Mouse (Mus musculus) gastrocnemius, adult 2 months (tissue): ENCODE data around the gene Itgad. TPM values are rescaled to one million over a fixed set of nuclear protein-coding genes. Genes with fewer than 3 reads are reported as not detected.
A peak's percentile ranks its signal among the peaks of the same experiment; 100 is the strongest.

ENCODE experiments used
- DNase-seq: peaks from one replicate; pipeline ENCODE4 v3.0.0; 2022
- H3K27ac ChIP-seq: fragments of 200-600 bp; 2 replicates; pipeline ENCODE4 v1.8.1; 2022; ENCODE audit warnings: mild to moderate bottlenecking
- H3K4me3 ChIP-seq: fragments of 200-600 bp; 2 replicates; pipeline ENCODE4 v1.8.1; 2022; ENCODE audit warnings: mild to moderate bottlenecking, moderate library complexity
- CTCF ChIP-seq: fragments of 200-600 bp; IDR thresholded peaks from 2 replicates; pipeline ENCODE4 v1.8.1; 2022; ENCODE audit warnings: antibody characterized with exemption, mild to moderate bottlenecking, moderate library complexity
- intact Hi-C: fragments of 180-260 bp; cut with DNase I; formaldehyde crosslinking; loops from one replicate; pipeline ENCODE4 v1.15.1; 2025
- total RNA-seq, 2 experiments: library from RNA; stranded (reverse); gene quantifications; 2 replicates each; pipeline ENCODE4 v1.2.3; 2021

Gene Itgad
- total RNA-seq, 2 experiments from 2014 or later = not detected

DNA sequence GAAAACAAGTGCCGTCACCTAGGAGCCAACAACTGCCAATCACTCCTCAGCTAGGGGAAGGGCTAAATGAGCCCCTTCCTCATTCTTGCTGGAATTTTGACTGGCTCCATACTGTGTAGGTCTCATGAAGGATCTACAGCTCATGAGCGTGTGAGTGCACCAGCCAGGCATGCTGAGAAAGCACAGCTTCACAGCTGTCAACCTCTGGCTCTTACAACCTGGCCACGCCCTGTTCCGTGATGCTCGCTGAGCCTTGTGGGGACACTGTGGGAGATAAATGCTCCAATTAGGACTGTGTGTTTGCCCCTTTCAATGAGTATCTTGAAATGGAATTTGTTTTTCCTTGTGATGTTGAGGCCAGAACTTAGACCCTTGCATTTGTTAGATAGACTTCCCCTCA, 95.8 kb downstream of the Itgad start:
- H3K4me3 ChIP-seq = no peak overlapping the region
- intact Hi-C loops = loop anchor here (5.0 to 10.0 kb wide), 3 partner anchors 47 to 457 kb away; partner anchors contain the start of gene BC017158
- no peak for TF ChIP-seq CTCF
- DNase-seq = no peak
- H3K27ac ChIP-seq = no peak overlapping the region

- H3K27ac ChIP-seq = no peak overlapping the region
- DNase-seq = no peak
- TF ChIP-seq CTCF = no peak
- intact Hi-C loops = no loop called here
- no peak overlapping the region for H3K4me3 ChIP-seq
Measured at GRCm38 (mm10) chr7:128251946-128252345, 97.8 kb downstream of the Itgad start.

GRCm38 (mm10) chr7:128252609-128253008, 98.4 kb downstream of the Itgad start:
- DNase-seq = peak; percentile 48
- H3K4me3 ChIP-seq = peak overlapping the region; percentile 25; the same call in 1 of the 2 replicates
- no peak overlapping the region for H3K27ac ChIP-seq
- no peak for TF ChIP-seq CTCF
- intact Hi-C loops = no loop called here

GRCm38 (mm10) chr7:128254978-128255377, 100.8 kb downstream of the Itgad start:
- intact Hi-C loops = no loop called here
- TF ChIP-seq CTCF = no peak
- no peak for DNase-seq
- Histone ChIP-seq H3K4me3 (no peak overlapping the region), H3K27ac (no peak overlapping the region)

- no peak for TF ChIP-seq CTCF
- intact Hi-C loops = no loop called here
- no peak overlapping the region for H3K4me3 ChIP-seq
- H3K27ac ChIP-seq = no peak overlapping the region
- DNase-seq = no peak
Measured at GRCm38 (mm10) chr7:128255757-128256156, 101.6 kb downstream of the Itgad start.

DNA sequence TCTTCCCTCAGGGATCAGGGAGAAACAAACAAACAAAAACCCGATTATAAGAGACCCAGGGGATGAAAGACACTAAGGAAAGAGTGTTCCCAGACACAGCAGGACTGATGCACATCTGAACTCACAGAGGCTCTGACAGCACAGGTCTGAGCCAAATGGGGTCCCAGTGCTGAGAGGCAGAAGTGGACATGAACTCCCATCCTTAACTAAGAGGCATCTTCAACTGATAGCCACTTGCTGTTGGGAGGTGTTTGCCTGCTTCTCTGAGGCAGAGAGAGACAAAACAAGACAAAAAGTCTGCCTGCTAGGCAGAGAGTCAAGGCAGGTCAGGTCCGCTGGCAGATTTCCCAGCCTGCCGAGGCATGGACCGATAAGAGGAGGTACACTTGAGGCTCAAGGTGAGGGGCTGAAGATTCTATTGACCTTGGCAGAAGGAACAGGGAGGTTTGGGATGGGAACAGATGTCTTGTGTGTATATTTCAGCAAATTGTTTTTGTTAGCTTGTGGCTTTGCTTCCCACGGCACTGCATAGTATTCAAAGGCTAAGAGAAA, 102.7 kb downstream of the Itgad start:
- no peak for TF ChIP-seq CTCF
- intact Hi-C loops = no loop called here
- DNase-seq = no peak
- Histone ChIP-seq H3K27ac (no peak overlapping the region), H3K4me3 (no peak overlapping the region)

DNA sequence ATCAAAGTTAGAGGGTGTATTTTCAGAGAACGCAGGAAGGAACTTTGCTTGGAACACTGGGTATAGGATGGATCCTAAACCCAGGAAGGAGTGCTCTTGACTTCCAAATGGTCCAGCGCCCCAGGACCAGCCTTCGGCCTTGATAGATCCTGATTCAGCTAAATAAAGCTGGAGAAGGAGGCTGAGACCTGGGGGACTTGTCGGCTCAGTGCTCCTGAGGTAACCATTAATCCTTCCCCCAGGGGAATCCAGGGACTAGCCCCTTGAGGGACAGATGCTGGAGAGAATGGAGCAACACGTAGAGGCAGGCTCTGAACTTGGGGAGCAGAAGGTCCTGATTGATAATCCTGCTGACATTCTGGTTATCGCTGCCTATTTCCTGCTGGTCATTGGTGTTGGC, 111.2 kb downstream of the Itgad start, which contains the start of gene Slc5a2:
TSS of gene Slc5a2 (plus strand) at position 247 of the 400 bp plus-strand sequence.
- DNase-seq = no peak
- intact Hi-C loops = no loop called here
- H3K27ac ChIP-seq = no peak within 1 kb of the TSS

GRCm38 (mm10) chr7:128266056-128266455, 111.9 kb downstream of the Itgad start:
- DNase-seq = no peak
- TF ChIP-seq CTCF = no peak
- Histone ChIP-seq H3K4me3 (no peak overlapping the region), H3K27ac (no peak overlapping the region)
- intact Hi-C loops = no loop called here

More for the DNA sequence above, 111.2 kb downstream of the Itgad start, which contains the start of gene Slc5a2:
- no peak for TF ChIP-seq CTCF
- H3K4me3 ChIP-seq = no peak within 1 kb of the TSS

GRCm38 (mm10) chr7:128267391-128267790, 113.2 kb downstream of the Itgad start:
- no peak for DNase-seq
- intact Hi-C loops = no loop called here
- TF ChIP-seq CTCF = no peak
- H3K4me3 ChIP-seq = no peak overlapping the region
- H3K27ac ChIP-seq = no peak overlapping the region

DNA sequence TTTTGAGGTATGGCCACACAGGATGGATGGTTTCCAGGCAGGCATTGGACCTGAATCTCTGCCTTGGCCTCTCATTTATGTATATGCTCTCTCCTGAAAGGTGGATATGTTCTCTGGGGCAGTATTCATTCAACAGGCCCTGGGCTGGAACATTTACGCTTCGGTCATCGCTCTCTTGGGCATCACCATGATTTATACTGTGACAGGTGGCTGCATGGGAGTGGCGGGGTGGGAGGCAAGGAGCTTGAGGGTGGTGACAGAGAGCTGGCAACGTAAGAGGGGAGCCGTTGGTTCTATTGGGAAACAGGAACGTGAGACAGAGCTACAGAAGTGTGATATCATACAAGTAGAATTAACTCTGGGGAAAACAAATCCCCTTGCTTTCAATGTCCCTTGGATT, 113.6 kb downstream of the Itgad start:
- intact Hi-C loops = no loop called here
- no peak for TF ChIP-seq CTCF
- Histone ChIP-seq H3K27ac (peak overlapping the region; percentile 31; the same call in 1 of the 2 replicates), H3K4me3 (no peak overlapping the region)
- DNase-seq = peak; percentile 62

GRCm38 (mm10) chr7:128270431-128270850, 116.3 kb downstream of the Itgad start:
- intact Hi-C loops = no loop called here
- TF ChIP-seq CTCF = no peak
- Histone ChIP-seq H3K4me3 (no peak overlapping the region), H3K27ac (no peak overlapping the region)
- DNase-seq = no peak

GRCm38 (mm10) chr7:128271496-128271895, 117.3 kb downstream of the Itgad start:
- intact Hi-C loops = no loop called here
- TF ChIP-seq CTCF = no peak
- DNase-seq = no peak
- Histone ChIP-seq H3K4me3 (no peak overlapping the region), H3K27ac (no peak overlapping the region)

Other genes starting within 250 kb of the Itgad start
- gene Kat8, start 241.9 kb upstream of the Itgad start, total RNA-seq = 10 to 100 TPM; 24.3 to 26.6 TPM
- not detected for gene Prss8, start 224.3 kb upstream of the Itgad start, total RNA-seq
- 1 to 10 TPM; 6.0 to 7.1 TPM for gene Prss36, start 207.7 kb upstream of the Itgad start, total RNA-seq
- 10 to 100 TPM; 77.8 to 99.5 TPM for gene Fus, start 186.9 kb upstream of the Itgad start, total RNA-seq
- gene Pycard, start 160.5 kb upstream of the Itgad start, total RNA-seq = under 1 TPM; 0.38 to 0.89 TPM
- 100 to 1,000 TPM; 186 to 238 TPM for gene Trim72, start 150.4 kb upstream of the Itgad start, total RNA-seq
- 1 to 10 TPM; 1.0 to 1.9 TPM for gene Itgam, start 91.7 kb upstream of the Itgad start, total RNA-seq
- gene Gm49368, start 91.7 kb upstream of the Itgad start, total RNA-seq = not detected
- gene Itgax, start 24.8 kb upstream of the Itgad start, total RNA-seq = under 1 TPM in 1 of 2 experiments, not detected in 1; 0.26 TPM
- 1,000 to 10,000 TPM; 1,384 to 2,252 TPM for gene Cox6a2, start 52.0 kb downstream of the Itgad start, total RNA-seq
- 1 to 10 TPM; 7.2 to 8.0 TPM for gene Armc5, start 83.0 kb downstream of the Itgad start, total RNA-seq
- gene 9130023H24Rik, start 83.7 kb downstream of the Itgad start, total RNA-seq = 1 to 10 TPM; 1.9 to 2.1 TPM
- 1 to 10 TPM; 5.2 to 7.6 TPM for gene Tgfb1i1, start 92.4 kb downstream of the Itgad start, total RNA-seq
- gene Slc5a2, start 111.3 kb downstream of the Itgad start, total RNA-seq = not detected
- 1 to 10 TPM; 2.3 to 3.7 TPM for gene BC017158, start 143.8 kb downstream of the Itgad start, total RNA-seq